Mouse (Mus musculus) layer of hippocampus, adult 9-10 months (tissue): Measurements from ENCODE around the gene Bsg.
"Not testable (repeated sequence)": the region's sequence is repeated elsewhere in the genome, so short reads cannot be mapped to it uniquely, and the experiment has no call there.

Experiments used
- DNase-seq: peaks from one replicate; pipeline ENCODE4 v3.0.0; 2022; ENCODE audit warnings: low spot score

Gene Bsg

GRCm38 (mm10) chr10:79682916-79683582 lies 21.2 kb upstream of the Bsg start:
- DNase-seq: no peak

GRCm38 (mm10) chr10:79683726-79684640 lies 20.3 kb upstream of the Bsg start:
- DNase-seq: no peak

GRCm38 (mm10) chr10:79684770-79685600 lies 19.3 kb upstream of the Bsg start:
- no peak for DNase-seq

- DNase-seq: no peak
Measured at GRCm38 (mm10) chr10:79686219-79686618, 18.1 kb upstream of the Bsg start.

GRCm38 (mm10) chr10:79686691-79687090 lies 17.6 kb upstream of the Bsg start:
- no peak for DNase-seq

GRCm38 (mm10) chr10:79687513-79687912 lies 16.8 kb upstream of the Bsg start:
- no peak for DNase-seq

GRCm38 (mm10) chr10:79688720-79689119 lies 15.6 kb upstream of the Bsg start, which contains the start of gene Gzmm:
Gene Gzmm (plus strand): TSS chr10:79689020.
- no peak for DNase-seq

- DNase-seq: no peak
Measured at GRCm38 (mm10) chr10:79689178-79689577, 15.1 kb upstream of the Bsg start.

GRCm38 (mm10) chr10:79691986-79692548 lies 12.2 kb upstream of the Bsg start:
- no peak for DNase-seq

- no peak for DNase-seq
Measured at GRCm38 (mm10) chr10:79693580-79694378, 10.5 kb upstream of the Bsg start.

GRCm38 (mm10) chr10:79694379-79694655 lies 10.0 kb upstream of the Bsg start:
- no peak for DNase-seq

GRCm38 (mm10) chr10:79695231-79696128 lies 8.8 kb upstream of the Bsg start:
- no peak for DNase-seq

GRCm38 (mm10) chr10:79696129-79696651 lies 8.1 kb upstream of the Bsg start:
- no peak for DNase-seq

- no peak for DNase-seq
Measured at GRCm38 (mm10) chr10:79697916-79698315, 6.4 kb upstream of the Bsg start.

GRCm38 (mm10) chr10:79698459-79698858 lies 5.8 kb upstream of the Bsg start:
- DNase-seq: no peak

GRCm38 (mm10) chr10:79700676-79701075 lies 3.6 kb upstream of the Bsg start:
- no peak for DNase-seq

GRCm38 (mm10) chr10:79701443-79702129 lies 2.7 kb upstream of the Bsg start:
- no peak for DNase-seq

- DNase-seq: not testable (repeated sequence)
Measured at GRCm38 (mm10) chr10:79702970-79703369, 1.3 kb upstream of the Bsg start.

GRCm38 (mm10) chr10:79703541-79703940 lies 750 bp upstream of the Bsg start:
- DNase-seq: no peak
